Mouse (Mus musculus): ENCODE measurements around the gene Golim4.
A peak's percentile ranks its signal among the peaks of the same experiment; 100 is the strongest.
"Not testable (repeated sequence)": the region's sequence is repeated elsewhere in the genome, so short reads cannot be mapped to it uniquely, and the experiment has no call there.

Gene Golim4

GRCm38 (mm10) chr3:75956551-75957302 is at the start of gene Golim4:
Gene Golim4, minus strand, starts transcription at chr3:75956949.
- peak; percentile 84 for DNase-seq (ENCODE audit: low read depth)

GRCm38 (mm10) chr3:76005621-76006020 is 48.9 kb upstream of the Golim4 start:
- no peak for DNase-seq (ENCODE audit: low read depth)

DNA sequence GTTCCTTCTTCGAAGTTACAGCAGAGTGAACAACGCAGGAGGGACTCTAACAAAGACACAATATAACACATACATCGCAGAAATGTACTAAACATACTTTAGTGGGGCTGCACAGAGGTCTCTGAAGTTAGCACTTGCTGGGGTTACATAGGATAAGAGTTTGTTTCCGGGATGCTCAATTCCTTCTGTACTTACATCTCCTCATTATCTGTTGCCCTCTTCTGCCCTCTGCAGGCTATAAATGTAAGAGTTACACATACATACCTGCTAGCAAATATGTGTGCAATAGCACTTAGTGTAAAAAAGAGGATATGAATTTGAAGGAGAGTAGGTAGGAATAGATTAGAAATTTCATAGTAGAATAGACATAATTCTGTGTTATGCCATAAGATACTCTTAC is 44.4 kb upstream of the Golim4 start:
- peak; percentile 75 for DNase-seq (ENCODE audit: low read depth)

GRCm38 (mm10) chr3:76000481-76000880 is 43.7 kb upstream of the Golim4 start:
- DNase-seq (ENCODE audit: low read depth) = no peak

- DNase-seq (ENCODE audit: low read depth) = peak; percentile 10
These were observed 24.4 kb upstream of the Golim4 start for GRCm38 (mm10) chr3:75981031-75981750.

DNA sequence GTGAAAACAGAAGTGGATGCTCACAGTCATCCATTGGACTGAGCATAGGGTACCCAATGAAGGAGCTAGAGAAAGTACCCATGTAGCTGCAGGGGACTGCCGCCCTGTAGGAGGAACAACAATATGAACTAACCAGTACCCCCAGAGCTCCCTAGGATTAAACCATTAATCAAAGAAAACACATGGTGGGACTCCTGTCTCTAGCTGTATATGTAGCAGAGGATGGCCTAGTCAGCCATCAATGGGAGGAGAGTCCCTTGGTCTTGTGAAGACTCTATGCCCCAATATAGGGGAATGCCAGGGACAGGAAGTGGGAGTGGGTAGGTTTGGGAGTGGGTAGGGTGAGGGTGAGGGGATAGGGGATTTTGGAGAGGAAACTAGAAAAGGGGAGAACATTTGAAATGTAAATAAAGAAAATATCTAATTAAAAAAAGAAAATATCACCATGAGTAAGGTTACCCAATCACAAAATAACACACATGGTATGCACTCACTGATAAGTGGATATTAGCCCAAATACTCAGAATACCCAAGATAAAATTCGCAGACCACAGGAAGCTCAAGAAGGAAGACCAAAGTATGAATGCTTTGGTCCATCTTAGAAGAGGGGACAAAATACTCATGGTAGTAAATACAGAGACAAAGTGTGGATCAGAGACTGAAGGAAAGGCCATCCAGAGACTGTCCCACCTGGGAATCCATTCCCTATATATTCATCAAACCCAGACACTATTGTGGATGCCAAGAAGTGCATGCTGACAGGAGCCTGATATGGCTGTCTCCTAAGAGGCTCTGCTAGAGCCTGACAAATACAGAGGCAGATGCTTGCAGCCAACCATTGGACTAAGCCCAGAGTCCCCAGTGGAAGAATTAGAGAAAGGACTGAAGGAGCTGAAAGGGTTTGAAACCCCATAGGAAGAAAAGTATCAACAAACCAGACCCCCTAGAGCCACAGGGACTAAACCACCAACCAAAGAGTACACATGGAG is 6.3 kb upstream of the Golim4 start:
- not testable (repeated sequence) for DNase-seq (ENCODE audit: low read depth)

GRCm38 (mm10) chr3:75955661-75956491 is 873 bp downstream of the Golim4 start:
- peak; percentile 42 for DNase-seq (ENCODE audit: low read depth)

DNA sequence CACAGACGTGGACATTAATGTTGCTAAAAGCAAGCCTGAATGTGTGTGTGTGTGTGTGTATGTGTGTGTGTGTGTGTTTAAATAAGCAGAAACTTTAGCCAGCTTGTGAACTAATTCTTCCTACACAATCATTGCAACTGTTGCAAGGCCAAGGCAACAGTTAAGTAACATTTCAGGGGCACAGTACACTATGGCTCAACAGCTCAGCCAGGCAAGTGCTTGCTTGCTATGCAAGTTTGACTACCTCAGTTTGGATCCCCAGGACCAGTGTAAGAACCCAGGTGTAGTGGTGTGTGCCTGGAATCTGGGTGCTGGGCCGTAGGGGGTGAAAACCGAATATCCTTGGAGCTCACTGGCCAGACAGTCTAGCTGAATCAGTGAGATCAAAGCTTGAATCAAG is 2.6 kb downstream of the Golim4 start:
- no peak for DNase-seq (ENCODE audit: low read depth)

- no peak for DNase-seq (ENCODE audit: low read depth)
These were observed 4.3 kb downstream of the Golim4 start for GRCm38 (mm10) chr3:75952328-75953060.

DNA sequence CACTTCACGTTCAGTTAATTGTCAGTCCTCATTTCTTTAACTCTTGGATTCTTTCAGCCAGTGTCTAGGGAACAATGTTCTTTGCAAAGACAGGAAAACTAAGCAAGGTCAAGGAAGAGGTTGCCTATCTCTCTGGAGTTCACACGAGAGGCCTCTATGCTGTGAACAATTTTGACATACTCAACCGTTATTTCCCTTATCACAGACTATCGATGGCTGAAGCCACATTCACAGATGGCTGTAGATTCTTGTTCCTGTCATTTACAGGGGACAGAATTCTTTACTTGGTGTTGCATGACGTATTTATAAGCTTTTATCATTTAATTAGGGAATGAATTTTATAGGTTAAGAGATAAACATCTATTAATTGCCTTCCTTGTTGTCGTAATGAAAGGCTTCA is 5.9 kb downstream of the Golim4 start:
- DNase-seq (ENCODE audit: low read depth) = no peak

DNA sequence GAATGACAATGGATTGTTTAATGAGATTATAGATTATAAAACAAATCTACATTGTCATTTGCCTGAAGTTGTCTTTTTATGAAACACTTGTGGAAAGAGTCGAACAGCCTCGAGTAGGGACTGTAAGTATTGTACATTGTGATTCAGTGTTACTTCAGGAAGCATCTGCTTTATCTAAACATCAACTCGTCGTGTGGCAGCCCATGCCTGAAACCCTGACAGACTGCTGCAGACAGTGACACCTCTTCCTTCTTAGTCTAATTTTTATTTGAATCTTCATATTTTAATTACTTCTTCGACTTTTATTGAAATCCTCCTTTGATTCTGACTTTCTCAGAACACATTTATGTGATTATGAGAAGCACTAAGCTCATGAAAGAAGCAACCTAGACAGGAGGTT is 7.4 kb downstream of the Golim4 start:
- no peak for DNase-seq (ENCODE audit: low read depth)

DNA sequence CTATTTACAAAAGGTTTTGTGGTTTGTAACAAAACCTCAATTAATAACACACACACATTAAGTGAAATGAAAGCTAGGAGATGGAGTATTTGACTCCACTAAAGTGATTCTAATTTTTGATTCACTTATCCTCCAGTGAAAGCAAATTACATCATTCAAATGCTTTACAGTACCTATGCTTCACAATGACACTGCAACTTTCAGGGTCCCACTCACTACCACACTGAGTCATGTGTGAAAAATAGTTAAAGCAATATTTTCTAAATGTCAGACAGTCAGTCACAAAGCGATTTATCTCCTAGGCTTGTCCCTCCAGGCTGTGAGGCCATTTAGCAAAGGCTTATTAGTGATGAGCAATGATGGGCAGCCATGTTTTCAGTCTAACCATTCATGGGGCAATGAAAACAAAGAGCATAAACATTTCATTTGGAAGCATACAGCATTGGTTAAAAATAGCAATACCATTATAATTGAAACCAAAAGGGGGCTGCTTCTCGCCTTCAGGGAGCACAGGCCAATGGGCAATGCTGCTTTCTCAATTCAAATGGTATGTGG is 8.1 kb downstream of the Golim4 start:
- DNase-seq (ENCODE audit: low read depth) = no peak

DNA sequence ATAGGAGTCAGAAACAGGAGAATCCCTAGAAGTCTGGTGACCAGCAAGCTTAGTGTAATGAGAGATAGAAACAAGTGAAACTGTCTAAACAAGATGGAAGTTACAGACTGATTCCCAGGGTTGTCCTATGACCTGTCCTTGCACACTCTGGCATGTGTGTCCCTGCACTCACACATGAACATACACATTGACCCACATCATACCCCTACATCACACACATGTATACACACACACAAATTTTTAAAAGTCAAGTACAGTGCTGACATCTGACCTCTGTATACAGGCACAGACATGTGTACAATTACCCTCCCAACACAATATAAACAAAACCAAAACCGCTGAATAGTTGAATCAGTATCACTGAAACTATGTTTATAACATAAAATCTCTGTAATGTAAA is 8.7 kb downstream of the Golim4 start:
- no peak for DNase-seq (ENCODE audit: low read depth)

DNA sequence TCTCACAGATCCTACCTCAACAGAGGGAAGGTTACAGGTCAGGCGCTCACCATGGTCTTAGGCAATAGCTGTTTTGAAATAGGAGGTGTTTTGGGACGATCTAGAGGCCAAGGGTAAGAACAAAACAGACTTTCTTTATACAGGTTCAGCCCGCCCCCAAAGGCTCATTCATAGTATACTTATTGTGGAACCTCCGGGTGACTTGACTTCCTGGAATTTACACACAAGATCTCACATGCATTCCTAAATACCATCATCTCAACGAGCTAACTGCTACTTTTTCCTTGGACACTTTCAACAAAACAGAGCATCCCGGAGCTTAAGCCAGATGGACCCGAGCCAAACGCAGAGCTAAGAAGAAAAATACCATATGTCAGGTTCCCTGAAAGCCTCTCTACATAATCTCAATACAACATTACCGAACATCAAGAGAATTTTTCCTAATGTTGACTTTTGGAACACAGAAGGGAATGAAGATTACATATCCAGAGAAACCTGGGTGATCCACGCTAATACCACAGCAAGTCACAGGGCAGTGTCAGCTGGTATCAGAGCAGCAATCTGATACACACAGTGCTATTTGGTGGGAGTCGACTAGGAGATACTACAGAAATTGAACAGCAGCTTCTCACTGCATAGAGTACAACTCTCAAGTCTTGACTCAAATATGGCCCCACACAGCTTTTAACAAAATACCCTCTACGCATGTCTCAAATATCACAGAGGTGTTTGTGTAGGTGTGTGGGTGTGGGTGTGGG is 14.3 kb downstream of the Golim4 start:
- DNase-seq (ENCODE audit: low read depth) = no peak

GRCm38 (mm10) chr3:75941864-75942263 is 14.9 kb downstream of the Golim4 start:
- no peak for DNase-seq (ENCODE audit: low read depth)

DNA sequence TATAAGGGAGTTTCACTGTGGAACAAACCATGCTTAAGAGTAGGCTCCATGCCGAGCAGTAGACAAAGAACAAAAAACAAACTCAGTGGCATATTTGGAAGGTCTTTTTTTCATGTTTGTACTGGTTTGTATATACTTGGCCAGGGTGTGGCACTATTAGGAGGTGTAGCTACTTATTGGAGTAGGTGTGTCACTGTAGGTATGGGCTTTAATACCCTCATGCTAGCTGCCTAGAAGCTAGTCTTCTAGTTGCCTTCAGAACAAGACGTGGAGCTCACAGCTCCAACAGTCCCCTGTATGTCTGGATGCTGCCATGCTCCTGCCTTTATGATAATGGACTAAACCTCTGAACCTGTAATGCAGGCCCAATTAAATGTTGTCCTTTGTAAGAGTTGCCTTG is 20.6 kb downstream of the Golim4 start:
- no peak for DNase-seq (ENCODE audit: low read depth)

DNA sequence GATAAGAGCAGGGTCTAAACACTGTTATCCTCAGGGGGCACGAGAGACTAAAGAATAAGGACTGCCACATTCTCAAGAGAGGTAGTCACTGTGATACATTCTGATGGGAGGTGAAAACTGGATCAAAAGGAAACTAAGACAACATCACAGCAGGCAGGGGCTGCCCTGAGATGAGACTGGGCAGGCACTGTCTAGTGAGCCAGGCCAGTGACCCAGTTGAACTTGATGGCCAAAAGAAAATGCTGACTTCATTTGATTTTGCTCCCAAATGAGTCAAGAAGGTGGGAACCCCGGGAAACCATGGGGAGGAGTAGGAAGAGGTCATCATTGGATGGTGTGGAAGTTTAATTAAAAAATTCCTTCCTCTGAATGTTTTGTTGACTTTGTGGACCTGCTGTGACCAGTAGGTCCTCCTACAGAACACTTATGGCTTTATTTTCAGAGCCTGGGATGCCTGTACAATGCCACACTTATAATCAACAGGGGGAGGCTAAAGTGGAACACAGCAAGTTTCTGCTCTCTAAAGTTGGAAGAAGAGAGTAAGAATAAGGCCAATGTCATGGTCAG is 26.0 kb downstream of the Golim4 start:
- DNase-seq (ENCODE audit: low read depth) = no peak

DNA sequence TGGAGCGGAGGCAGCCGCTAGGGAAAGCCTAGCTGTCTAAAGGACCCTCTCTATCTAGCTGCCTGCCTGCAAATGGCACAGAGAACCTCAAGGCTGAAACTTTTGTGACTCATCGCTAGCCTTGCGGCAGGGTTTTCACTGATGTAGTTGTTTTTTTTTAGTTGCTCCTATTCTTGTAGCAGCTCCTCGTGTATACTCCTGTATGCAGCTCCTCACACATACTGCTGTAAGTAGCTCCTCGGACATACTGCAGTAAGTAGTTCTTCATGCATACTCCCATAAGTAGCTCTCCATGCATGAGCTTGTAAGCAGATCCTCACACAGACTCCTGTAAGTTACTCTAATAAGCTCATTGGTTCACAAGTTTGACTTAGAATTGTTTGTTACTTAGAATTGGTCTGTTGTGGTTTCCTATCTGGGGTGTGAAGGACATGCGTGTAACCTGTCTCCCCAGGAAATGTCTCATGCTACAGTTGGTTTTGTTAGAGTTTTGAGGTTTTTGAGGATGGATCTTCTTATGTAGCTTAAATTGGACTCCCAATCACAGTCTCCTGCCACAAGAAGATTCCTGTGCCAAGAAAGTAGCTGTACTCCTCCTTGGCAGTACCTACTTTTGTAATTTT is 26.7 kb downstream of the Golim4 start:
- DNase-seq (ENCODE audit: low read depth) = peak; percentile 58

- no peak for DNase-seq (ENCODE audit: low read depth)
These were observed 30.4 kb downstream of the Golim4 start for GRCm38 (mm10) chr3:75926327-75926726.
